Mouse (Mus musculus): Measurements from ENCODE around the gene Riox1.
"Not testable (repeated sequence)": the region's sequence is repeated elsewhere in the genome, so short reads cannot be mapped to it uniquely, and the experiment has no call there.

DNA sequence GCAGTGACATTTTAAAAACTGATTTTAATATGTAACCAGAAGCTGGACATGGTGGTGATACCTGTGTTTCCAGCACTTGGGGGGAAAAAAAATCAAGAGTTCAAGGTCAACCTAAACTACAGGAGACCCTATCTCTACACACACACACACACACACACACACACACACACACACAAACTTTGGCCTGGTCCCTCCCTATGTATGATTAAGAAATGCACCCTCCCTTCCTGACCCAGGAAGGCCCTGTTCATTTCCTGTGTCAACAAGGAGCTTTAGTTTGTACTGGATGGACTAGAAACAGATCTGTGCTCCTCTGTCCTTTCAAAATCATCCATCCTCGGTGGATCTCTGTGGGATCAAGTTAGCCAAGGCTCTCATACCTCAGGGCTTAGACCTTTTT, 11.8 kb upstream of the Riox1 start:
- TF ChIP-seq GATA1, TAL1 (IDR thresholded peaks at IDR 0.05; ENCODE audit: low read length): not testable (repeated sequence)

Measured in erythroblast, embryonic 14.5 days (primary cell).